Mouse (Mus musculus) spleen, postnatal 0 days (tissue): ENCODE results near the gene Prkar2a. TPM values are rescaled to one million over a fixed set of nuclear protein-coding genes. Genes with fewer than 3 reads are reported as not detected.

Experiments used
- polyA plus RNA-seq: library from polyadenylated mRNA; unstranded; fragments of >200 nt; fragmentation: Nextera tagmentation; extraction: Ambion mirVana; gene quantifications from 2 replicates; pipeline ENCODE4 v1.2.1, GENCODE M21; 2015

The Prkar2a gene
- polyA plus RNA-seq = 5.9 and 8.6 TPM in 2 replicates

GRCm38 (mm10) chr9:108689106-108689505 lies at the start of gene Prkar2a:
TSS of gene Prkar2a (plus strand) at chr9:108689314.

DNA sequence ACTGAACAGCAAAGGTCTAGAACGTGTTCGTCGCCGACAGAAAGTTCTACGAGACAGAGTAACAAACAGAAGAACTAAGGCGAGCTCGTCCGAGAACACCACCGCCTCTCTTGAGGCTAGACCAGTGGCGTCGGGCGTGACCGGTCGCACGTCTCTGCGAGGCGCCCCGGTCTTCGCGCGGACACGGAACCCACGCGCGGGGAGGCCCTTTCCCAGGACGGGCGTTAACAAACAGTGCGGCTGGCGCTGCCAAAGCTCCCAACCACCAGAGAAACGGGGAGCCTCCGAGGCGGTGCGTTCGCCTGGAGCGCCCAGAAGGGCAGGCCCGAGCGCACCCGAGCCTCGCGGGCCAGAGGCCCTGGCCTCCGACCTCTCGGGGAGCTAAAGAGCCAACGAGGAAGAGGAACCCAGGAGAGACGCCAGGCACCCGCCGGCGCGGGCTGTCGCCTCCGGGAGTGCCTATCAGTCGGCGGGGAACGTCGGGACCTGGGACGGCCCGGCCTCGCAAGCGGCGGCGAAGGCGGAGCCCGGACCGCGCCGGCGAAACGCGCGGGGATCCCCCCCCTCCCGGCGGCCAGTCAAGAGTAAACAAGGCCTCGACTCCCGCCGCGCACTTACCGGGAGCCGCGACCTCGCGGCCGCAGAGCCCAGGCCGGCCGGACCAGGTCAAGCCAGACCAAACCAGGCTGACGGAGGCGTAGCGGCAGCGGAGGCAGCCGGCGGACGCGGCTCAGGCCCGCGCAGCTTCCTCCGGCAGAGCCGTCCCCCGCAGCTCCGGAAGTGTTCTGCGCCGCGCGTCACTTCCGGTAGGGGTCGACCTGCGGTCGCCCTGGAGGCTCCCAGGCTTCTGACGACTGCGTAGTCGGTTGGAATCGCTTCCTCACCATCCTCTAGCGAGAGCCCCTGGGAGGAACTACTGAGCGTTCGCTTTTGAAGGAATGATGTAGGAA lies 40.2 kb upstream of the Prkar2a start, which contains the start of gene Arih2:
Gene Arih2, minus strand, starts transcription at position 776 of the 950 bp plus-strand sequence.

GRCm38 (mm10) chr9:108661677-108662612 lies 27.2 kb upstream of the Prkar2a start, which contains the start of gene Slc25a20:
TSS of gene Slc25a20 (plus strand) at chr9:108662088.

GRCm38 (mm10) chr9:108783548-108784463 lies 94.7 kb downstream of the Prkar2a start, which contains the start of gene Ip6k2:
TSS of gene Ip6k2 (plus strand) at chr9:108783796.

Other genes starting within 250 kb of the Prkar2a start
- 20.1 and 25.2 TPM in 2 replicates for gene Ccdc71, start 228.8 kb upstream of the Prkar2a start, polyA plus RNA-seq
- 16.0 and 20.4 TPM in 2 replicates for gene Klhdc8b, start 227.7 kb upstream of the Prkar2a start, polyA plus RNA-seq
- 8.5 and 13.8 TPM in 2 replicates for gene Lamb2, start 209.6 kb upstream of the Prkar2a start, polyA plus RNA-seq
- gene Usp19, start 198.7 kb upstream of the Prkar2a start, polyA plus RNA-seq = 26.9 and 32.9 TPM in 2 replicates
- 66.4 and 70.2 TPM in 2 replicates for gene Qars, start 181.6 kb upstream of the Prkar2a start, polyA plus RNA-seq
- 44.9 and 46.3 TPM in 2 replicates for gene Qrich1, start 172.5 kb upstream of the Prkar2a start, polyA plus RNA-seq
- 133 and 142 TPM in 2 replicates for gene Impdh2, start 129.0 kb upstream of the Prkar2a start, polyA plus RNA-seq
- gene Ndufaf3, start 121.9 kb upstream of the Prkar2a start, polyA plus RNA-seq = 35.2 and 36.8 TPM in 2 replicates
- 41.3 and 48.5 TPM in 2 replicates for gene Dalrd3, start 119.4 kb upstream of the Prkar2a start, polyA plus RNA-seq
- 14.2 and 15.7 TPM in 2 replicates for gene Wdr6, start 110.6 kb upstream of the Prkar2a start, polyA plus RNA-seq
- 1.7 and 2.4 TPM in 2 replicates for gene P4htm, start 91.6 kb upstream of the Prkar2a start, polyA plus RNA-seq
- gene Arih2, start 39.9 kb upstream of the Prkar2a start, polyA plus RNA-seq = 29.6 and 33.5 TPM in 2 replicates
- 30.9 and 34.3 TPM in 2 replicates for gene Slc25a20, start 27.2 kb upstream of the Prkar2a start, polyA plus RNA-seq
- gene Ip6k2, start 94.5 kb downstream of the Prkar2a start, polyA plus RNA-seq = 16.3 and 19.8 TPM in 2 replicates
- gene Nckipsd, start 119.1 kb downstream of the Prkar2a start, polyA plus RNA-seq = 7.3 and 7.6 TPM in 2 replicates
- 0.73 and 1.3 TPM in 2 replicates for gene Celsr3, start 137.0 kb downstream of the Prkar2a start, polyA plus RNA-seq
- 1.9 and 4.6 TPM in 2 replicates for gene Slc26a6, start 164.0 kb downstream of the Prkar2a start, polyA plus RNA-seq
- gene Tmem89, start 225.3 kb downstream of the Prkar2a start, polyA plus RNA-seq = not detected in 2 replicates
- 318 TPM in 2 replicates for gene Uqcrc1, start 247.3 kb downstream of the Prkar2a start, polyA plus RNA-seq